Mouse (Mus musculus) activated CD4-positive, CD25-positive, alpha-beta regulatory T cell, adult 4 months (primary cell): ENCODE results near the gene Abcc8. TPM values are rescaled to one million over a fixed set of nuclear protein-coding genes. Genes with fewer than 3 reads are reported as not detected.

Experiments
- ATAC-seq: one replicate; pipeline ENCODE4 v1.8.0; 2017
- polyA plus RNA-seq, 2 experiments: library from polyadenylated mRNA; unstranded; fragments of 100-300 nt; shearing (Covaris generic); gene quantifications; one replicate each; pipeline ENCODE4 v1.2.1; 2017

Abcc8 gene
- polyA plus RNA-seq, 2 experiments from 2014 or later, result not detected

GRCm38 (mm10) chr7:46105484-46105883 is 74.3 kb downstream of the Abcc8 start:
- ATAC-seq, result no peak

DNA sequence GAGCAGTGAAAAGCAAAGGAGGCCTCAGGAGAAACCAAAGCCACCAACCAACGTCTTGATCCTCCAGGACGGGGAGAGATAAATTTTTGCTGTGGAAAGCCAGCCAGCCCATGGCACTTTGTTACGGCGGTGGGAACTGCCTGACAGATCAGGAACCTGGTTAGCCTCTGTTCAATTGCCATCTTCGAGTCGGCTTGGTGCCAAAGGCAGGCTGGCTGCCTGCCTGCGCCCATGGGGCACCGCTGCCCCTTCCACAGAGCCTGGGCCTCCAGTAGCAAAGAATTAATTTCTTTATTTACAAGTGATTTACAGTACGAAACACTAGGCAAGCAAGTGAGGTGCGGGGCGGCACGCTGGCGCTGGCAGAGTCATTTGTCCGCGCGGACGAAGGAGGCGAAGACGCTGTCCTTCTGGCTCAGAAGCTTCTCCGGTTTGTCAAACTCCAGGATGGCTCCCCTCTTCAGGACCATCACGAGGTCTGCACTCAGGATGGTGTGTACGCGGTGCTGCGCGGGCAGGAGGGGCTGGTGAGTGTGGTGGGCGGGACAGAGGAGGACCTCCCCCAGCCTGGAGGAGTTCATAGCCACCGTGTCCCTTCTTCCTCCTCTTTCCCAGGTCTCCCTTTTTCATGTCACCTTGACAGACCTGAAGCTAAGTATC is 75.4 kb downstream of the Abcc8 start:
- ATAC-seq, result no peak

- ATAC-seq, result no peak
These were observed 76.1 kb downstream of the Abcc8 start for GRCm38 (mm10) chr7:46103771-46104170.

DNA sequence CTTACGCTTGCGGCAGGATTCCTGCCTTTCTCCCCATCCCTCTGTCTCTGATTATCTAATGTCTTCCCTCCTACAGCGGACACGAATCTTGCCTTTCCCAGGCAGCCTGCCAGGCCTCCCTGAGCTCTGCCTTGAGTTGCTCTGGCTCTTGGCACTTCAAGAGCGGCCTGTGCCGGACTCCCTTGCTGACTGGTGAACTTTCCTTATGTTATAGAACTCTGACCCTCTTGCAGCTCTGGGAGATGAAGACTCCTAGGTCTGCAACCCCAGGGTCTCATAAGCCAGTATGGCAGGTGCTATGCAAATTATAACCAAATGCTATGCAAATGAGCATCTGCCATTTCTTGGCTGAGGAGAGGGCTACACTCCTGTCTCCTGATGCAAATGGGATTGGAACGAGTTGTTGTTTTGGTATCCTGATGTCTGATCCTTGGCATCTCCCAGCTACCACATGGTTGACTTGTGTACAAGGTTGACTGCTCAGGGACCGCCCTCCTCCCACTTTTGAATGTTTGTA is 76.7 kb downstream of the Abcc8 start:
- no peak for ATAC-seq

- ATAC-seq, result peak; percentile 43
These were observed 79.3 kb downstream of the Abcc8 start, which contains the start of gene Kcnj11 for GRCm38 (mm10) chr7:46100563-46100962. Kcnj11 (minus strand) TSS chr7:46100764.

GRCm38 (mm10) chr7:46099682-46100081 is 80.2 kb downstream of the Abcc8 start:
- ATAC-seq, result no peak

DNA sequence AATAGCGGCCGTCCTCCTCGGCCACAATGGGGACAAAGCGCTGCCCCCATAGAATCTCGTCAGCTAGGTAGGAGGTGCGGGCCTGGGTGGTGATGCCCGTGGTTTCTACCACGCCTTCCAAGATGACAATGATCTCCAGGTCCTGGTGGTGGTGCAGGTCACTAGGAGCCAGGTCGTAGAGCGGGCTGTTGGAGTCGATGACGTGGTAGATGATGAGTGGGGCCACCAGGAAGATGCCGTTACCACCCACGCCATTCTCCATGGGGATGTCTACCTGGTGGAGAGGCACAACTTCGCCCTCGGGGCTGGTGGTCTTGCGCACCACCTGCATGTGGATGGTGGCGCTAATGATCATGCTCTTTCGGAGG is 80.9 kb downstream of the Abcc8 start:
- ATAC-seq, result no peak

- ATAC-seq, result no peak
These were observed 81.5 kb downstream of the Abcc8 start for GRCm38 (mm10) chr7:46098221-46098918.

- no peak for ATAC-seq
These were observed 82.5 kb downstream of the Abcc8 start for GRCm38 (mm10) chr7:46097319-46097783.

GRCm38 (mm10) chr7:46096136-46096535 is 83.7 kb downstream of the Abcc8 start:
- ATAC-seq, result no peak

GRCm38 (mm10) chr7:46092803-46093202 is 87.0 kb downstream of the Abcc8 start:
- ATAC-seq, result no peak

GRCm38 (mm10) chr7:46088241-46088640 is 91.6 kb downstream of the Abcc8 start:
- no peak for ATAC-seq

GRCm38 (mm10) chr7:46086378-46086777 is 93.5 kb downstream of the Abcc8 start:
- no peak for ATAC-seq

DNA sequence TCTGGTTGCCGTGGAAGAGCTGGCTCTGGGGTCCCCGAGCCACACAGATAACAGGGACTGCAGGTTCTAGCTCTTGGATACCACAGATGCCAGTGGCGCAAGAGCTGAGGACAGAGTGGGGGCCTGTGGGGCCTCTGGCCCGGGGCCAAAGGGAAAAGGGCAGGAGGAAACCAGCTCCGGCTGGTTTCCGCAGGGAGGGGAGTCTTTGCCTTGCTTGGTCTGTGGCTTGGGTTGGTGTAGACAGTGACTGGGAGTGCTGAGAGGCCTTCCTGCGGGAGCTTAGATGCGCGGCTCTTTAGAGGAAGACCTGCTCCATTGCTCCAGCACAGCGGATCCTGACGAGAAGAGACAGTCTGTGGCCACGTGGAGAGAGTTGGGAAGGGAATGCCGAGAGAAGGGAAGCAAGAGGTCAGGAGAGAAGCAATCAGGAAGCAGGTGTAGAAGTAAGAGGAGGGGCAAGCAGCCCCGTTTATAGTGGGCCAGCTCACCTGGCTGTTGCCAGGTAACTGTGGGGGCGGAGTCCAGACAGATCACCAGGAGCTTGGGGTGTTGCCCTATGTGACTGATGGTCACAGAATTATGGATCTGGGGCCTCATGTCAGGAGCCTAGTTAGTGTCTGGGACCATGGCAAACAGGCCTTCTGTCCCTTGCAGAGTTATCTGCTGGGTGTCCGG is 94.9 kb downstream of the Abcc8 start:
- no peak for ATAC-seq

GRCm38 (mm10) chr7:46084024-46084423 is 95.8 kb downstream of the Abcc8 start:
- no peak for ATAC-seq

DNA sequence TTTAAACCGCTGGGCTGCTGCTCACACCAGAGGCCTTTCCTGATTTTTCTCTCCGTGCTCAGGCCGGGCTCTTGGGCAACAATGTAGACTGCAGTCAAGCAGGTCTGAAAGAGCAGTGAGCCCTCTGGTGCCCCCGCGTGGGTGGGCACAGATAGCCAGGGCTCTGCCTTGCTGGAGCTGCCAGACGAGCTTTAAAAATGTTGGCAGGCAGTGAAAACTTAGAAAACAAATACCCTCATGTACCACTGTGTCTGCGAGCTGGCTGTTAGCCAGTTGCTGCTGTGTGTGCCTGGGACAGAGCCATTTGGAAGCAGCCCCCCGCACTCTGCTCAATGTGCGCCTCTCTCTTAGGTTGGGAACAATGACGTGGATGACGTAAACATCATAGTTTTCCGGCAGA is 102.2 kb downstream of the Abcc8 start:
- ATAC-seq, result no peak

DNA sequence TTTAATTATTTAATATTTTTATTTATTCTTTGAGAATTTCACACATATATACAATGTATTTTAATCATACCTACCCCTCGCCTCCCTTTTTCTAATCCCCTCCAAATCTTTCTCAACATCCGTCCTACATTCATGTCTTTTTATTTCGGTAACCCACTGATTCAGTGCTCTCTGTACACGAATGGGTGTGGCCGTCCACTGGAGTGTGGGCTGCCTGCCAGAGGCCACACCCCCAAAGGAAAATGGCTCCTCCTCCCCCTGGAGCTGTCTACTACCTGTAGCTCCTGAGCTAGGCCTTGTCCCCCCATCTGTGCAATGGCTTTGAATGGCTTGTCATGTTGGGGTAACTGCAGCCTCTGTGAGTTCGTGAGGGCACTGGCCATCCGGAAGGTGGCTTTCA is 103.0 kb downstream of the Abcc8 start:
- no peak for ATAC-seq

DNA sequence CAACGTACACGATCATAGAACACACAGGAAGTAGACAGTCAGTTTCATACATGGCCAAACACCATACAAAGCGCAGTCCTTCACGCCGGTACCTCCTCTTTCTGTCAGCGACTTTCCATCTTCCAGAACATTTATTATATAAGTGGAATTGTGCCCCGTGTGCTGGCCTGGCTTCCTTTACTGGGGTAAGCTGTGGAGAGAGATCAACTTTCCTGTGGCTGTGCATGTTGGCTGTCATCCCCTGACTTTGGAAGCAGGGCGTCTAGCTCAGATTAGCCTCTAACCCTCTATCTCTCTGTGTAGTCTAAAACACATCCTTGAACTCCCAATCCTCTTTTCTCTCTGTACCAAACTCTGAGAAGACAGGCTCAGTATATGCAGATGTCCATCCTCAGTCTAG is 111.0 kb downstream of the Abcc8 start:
- no peak for ATAC-seq

DNA sequence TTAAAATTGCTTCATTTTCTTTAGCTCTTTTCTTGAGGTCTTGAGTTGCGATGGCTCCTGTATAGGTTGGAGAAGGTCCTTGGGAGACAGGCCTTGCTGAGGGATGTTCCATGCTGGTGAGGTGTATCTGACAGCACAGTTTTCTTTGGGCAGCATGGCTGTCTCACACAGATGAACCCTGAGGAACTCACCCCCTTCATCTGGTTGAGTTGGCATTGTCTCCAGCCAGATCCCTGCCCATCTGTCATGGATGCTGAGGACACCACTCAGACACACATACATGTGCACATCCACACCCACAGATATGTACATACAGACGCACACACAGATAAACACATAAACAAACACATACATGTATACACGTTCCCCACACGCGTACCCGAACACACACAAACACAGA is 116.5 kb downstream of the Abcc8 start:
- no peak for ATAC-seq

- ATAC-seq, result no peak
These were observed 118.2 kb downstream of the Abcc8 start for GRCm38 (mm10) chr7:46061614-46062013.

- no peak for ATAC-seq
These were observed 119.1 kb downstream of the Abcc8 start for GRCm38 (mm10) chr7:46060688-46061087.

- ATAC-seq, result peak; percentile 91
These were observed 121.0 kb downstream of the Abcc8 start for GRCm38 (mm10) chr7:46058882-46059281.
